Mouse (Mus musculus) midbrain, postnatal 0 days (tissue): ENCODE data around the gene Cdc42bpb. TPM values are rescaled to one million over a fixed set of nuclear protein-coding genes. Genes with fewer than 3 reads are reported as not detected.

Source experiments
- ATAC-seq: fragments of 200-750 bp; cut with Nextera tagmentation; 2 replicates; pipeline ENCODE4 v1.8.0; 2017; ENCODE audit warnings: moderate number of reproducible peaks, mild to moderate bottlenecking, moderate TSS enrichment, moderate library complexity; ENCODE audit not compliant: low FRiP score
- DNase-seq: peaks from one replicate; pipeline ENCODE4 v3.0.0-alpha.2; 2015; ENCODE audit warnings: low spot score
- H3K27ac ChIP-seq: fragments of 300-500 bp; sonication (generic); 2 replicates; pipeline ENCODE4 v1.5.1; 2014; ENCODE audit warnings: low read depth, mild to moderate bottlenecking, low read length, mixed read lengths
- H3K27me3 ChIP-seq: fragments of 300-500 bp; sonication (generic); 2 replicates; pipeline ENCODE4 v1.6.1; 2014; ENCODE audit warnings: low read length, control low read depth, mixed read lengths; ENCODE audit not compliant: insufficient read depth
- H3K36me3 ChIP-seq: fragments of 300-500 bp; sonication (generic); 2 replicates; pipeline ENCODE4 v1.6.1; 2014; ENCODE audit warnings: low read length, control low read depth, mixed read lengths; ENCODE audit not compliant: insufficient read depth
- H3K4me1 ChIP-seq: fragments of 300-500 bp; sonication (generic); 2 replicates; pipeline ENCODE4 v1.6.1; 2014; ENCODE audit warnings: mild to moderate bottlenecking, control low read depth, antibody characterized with exemption, low read length, mixed read lengths; ENCODE audit not compliant: insufficient read depth
- H3K4me2 ChIP-seq: fragments of 300-500 bp; sonication (generic); 2 replicates; pipeline ENCODE4 v1.6.1; 2014; ENCODE audit warnings: low read depth, mild to moderate bottlenecking, low read length, mixed read lengths; ENCODE audit not compliant: poor library complexity, severe bottlenecking
- H3K4me3 ChIP-seq: fragments of 300-500 bp; sonication (generic); 2 replicates; pipeline ENCODE4 v1.5.1; 2014; ENCODE audit warnings: low read depth, mild to moderate bottlenecking, low read length, moderate library complexity
- H3K9ac ChIP-seq: fragments of 300-500 bp; sonication (generic); replicated peaks from 2 replicates; pipeline ENCODE4 v1.6.1; 2014; ENCODE audit warnings: mild to moderate bottlenecking, low read length, moderate library complexity, mixed read lengths; ENCODE audit not compliant: poor library complexity, severe bottlenecking
- H3K9me3 ChIP-seq: fragments of 300-500 bp; sonication (generic); 2 replicates; pipeline ENCODE4 v1.6.1; 2016; ENCODE audit warnings: low read length, control low read depth
- CTCF ChIP-seq: IDR thresholded peaks from 2 replicates; pipeline ENCODE4 v1.5.1; 2016; ENCODE audit warnings: antibody characterized with exemption, mild to moderate bottlenecking
- WGBS: fragments of 180-500 bp; shearing (Covaris S2); extraction: QIAGEN DNeasy Blood & Tissue Kit; methylation state at CpG from one replicate; pipeline ENCODE4 v1.1.7; 2014; 5-methylcytosine and 5-hydroxymethylcytosine counted together
- polyA plus RNA-seq: library from polyadenylated mRNA; unstranded; fragments of >200 nt; fragmentation: Nextera tagmentation; extraction: Ambion mirVana; gene quantifications from 2 replicates; pipeline ENCODE4 v1.2.1, GENCODE M21; 2015
- total RNA-seq: library from RNA; depleted of rRNA; stranded (reverse); fragments of >200 nt; gene quantifications from 2 replicates; pipeline ENCODE4 v1.2.3, GENCODE M21; 2014

Cdc42bpb gene
- total and polyA plus RNA-seq, 2 experiments from 2014 or later: 35.4 to 259 TPM

DNA sequence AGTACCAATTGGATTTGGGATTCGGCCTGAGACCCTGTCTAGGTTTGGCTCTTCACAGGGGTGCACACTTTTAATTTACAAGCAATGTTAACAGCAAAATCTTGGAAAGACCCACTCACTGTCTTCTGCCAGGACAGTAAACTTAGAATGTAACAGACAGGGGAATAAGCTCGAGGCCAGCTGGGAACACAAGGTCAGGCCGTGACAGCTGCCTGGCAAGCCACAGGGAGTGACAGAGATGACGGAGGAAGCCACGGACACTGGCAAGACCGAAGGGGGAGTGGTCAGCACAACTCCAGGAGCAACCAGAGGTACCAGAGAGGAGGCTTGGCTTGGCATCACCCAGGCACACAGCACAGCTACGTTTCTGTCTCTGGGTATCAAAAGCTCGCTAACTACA, 70.7 kb downstream of the Cdc42bpb start:
- 86% methylated on average over 8 of the region's 8 CpGs for WGBS
- peaks cover 90% of the 10 kb centered on the region for H3K36me3 ChIP-seq
- TF ChIP-seq CTCF: no peak
- H3K4me1 ChIP-seq: no peaks in the 10 kb centered on the region
- no peak overlapping the region for H3K4me2 ChIP-seq
- DNase-seq (no peak), ATAC-seq (no peak)
- no peak overlapping the region for H3K9ac ChIP-seq
- no peaks in the 10 kb centered on the region for H3K27me3 ChIP-seq
- H3K27ac ChIP-seq: no peak overlapping the region
- no peak overlapping the region for H3K4me3 ChIP-seq
- no peaks in the 10 kb centered on the region for H3K9me3 ChIP-seq

DNA sequence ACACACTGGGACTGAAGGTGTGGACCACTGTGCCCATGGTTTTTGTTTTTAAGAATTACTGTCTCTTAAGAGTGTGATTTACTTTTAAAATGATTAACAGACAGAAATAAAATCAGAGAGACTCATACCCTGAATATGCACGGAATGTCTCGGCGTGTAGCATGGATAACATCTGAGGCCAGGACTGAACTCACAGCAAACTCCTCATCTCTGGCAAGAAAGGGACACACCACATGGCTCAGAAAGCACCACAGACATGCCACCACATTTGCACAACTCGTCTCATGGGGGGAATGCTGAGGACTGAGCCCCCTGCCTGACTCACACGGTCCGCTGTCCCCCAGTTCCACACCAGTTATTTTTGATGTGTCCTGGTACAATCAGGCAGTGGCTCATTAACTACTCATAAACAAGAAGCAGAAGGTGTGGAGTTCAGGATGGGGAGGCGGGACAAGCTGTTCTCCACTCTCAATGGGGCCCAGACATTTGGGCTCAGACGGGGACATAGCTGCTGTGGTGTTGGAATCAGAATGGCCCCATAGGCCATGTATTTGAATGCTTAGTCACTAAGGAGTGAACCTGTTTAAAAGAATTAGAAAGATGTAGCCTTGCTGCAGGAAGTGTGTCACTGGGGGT, 73.7 kb downstream of the Cdc42bpb start:
- H3K27me3 ChIP-seq: no peaks in the 10 kb centered on the region
- 96% methylated on average over 8 of the region's 8 CpGs for WGBS
- H3K4me3 ChIP-seq: no peak overlapping the region
- H3K4me1 ChIP-seq: no peaks in the 10 kb centered on the region
- H3K36me3 ChIP-seq: peaks cover 83% of the 10 kb centered on the region
- H3K9ac ChIP-seq: no peak overlapping the region
- H3K27ac ChIP-seq: no peak overlapping the region
- no peak for TF ChIP-seq CTCF
- no peak for ATAC-seq
- DNase-seq: no peak
- H3K4me2 ChIP-seq: no peak overlapping the region
- no peaks in the 10 kb centered on the region for H3K9me3 ChIP-seq

DNA sequence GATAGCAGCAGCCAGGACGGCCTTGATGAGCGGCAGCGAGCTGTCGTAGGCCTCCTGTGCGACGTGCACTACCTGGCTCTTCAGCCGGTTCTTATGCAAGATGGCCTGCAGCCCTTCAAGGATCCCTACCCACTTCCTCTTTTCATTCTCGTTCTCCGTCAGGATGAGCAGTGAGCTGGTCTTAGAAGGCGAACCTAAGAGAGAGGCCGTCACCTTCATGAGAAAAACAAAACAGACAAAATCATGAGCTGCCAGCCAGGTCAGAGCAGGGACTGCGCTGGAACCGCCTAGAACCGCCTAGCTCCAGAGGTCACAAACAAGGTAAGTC, 75.5 kb downstream of the Cdc42bpb start:
- peaks cover 85% of the 10 kb centered on the region for H3K36me3 ChIP-seq
- no peak for ATAC-seq
- H3K4me3 ChIP-seq: no peak overlapping the region

GRCm38 (mm10) chr12:111301322-111302017, 76.0 kb downstream of the Cdc42bpb start:
- Histone ChIP-seq H3K4me3 (no peak overlapping the region), H3K27ac (no peak overlapping the region), H3K9ac (no peak overlapping the region), H3K4me2 (no peak overlapping the region), H3K27me3 (no peaks in the 10 kb centered on the region), H3K36me3 (peaks cover 84% of the 10 kb centered on the region), H3K9me3 (no peaks in the 10 kb centered on the region), H3K4me1 (no peaks in the 10 kb centered on the region)
- DNase-seq (no peak), ATAC-seq (no peak)
- 96% methylated on average over 27 of the region's 27 CpGs for WGBS
- TF ChIP-seq CTCF: no peak

More for the DNA sequence above, 75.5 kb downstream of the Cdc42bpb start:
- H3K9me3 ChIP-seq: no peaks in the 10 kb centered on the region
- 94% methylated on average over 14 of the region's 14 CpGs for WGBS
- H3K4me1 ChIP-seq: no peaks in the 10 kb centered on the region
- TF ChIP-seq CTCF: no peak
- no peak overlapping the region for H3K9ac ChIP-seq
- H3K27me3 ChIP-seq: no peaks in the 10 kb centered on the region
- no peak overlapping the region for H3K27ac ChIP-seq
- DNase-seq: no peak
- H3K4me2 ChIP-seq: no peak overlapping the region

GRCm38 (mm10) chr12:111293025-111293424, 84.5 kb downstream of the Cdc42bpb start:
- peaks cover 63% of the 10 kb centered on the region for H3K36me3 ChIP-seq
- TF ChIP-seq CTCF: no peak
- ATAC-seq: no peak

GRCm38 (mm10) chr12:111284532-111284931, 93.0 kb downstream of the Cdc42bpb start:
- Histone ChIP-seq H3K36me3 (no peaks in the 10 kb centered on the region), H3K4me1 (no peaks in the 10 kb centered on the region), H3K4me3 (peak overlapping the region; percentile 12; the same call in 1 of the 2 replicates), H3K27ac (no peak overlapping the region), H3K27me3 (no peaks in the 10 kb centered on the region), H3K9ac (no peak overlapping the region), H3K4me2 (peak overlapping the region; percentile 38), H3K9me3 (no peaks in the 10 kb centered on the region)
- ATAC-seq (no peak), DNase-seq (no peak)
- no peak for TF ChIP-seq CTCF
- 28% methylated on average over 10 of the region's 10 CpGs for WGBS

More at GRCm38 (mm10) chr12:111293025-111293424, 84.5 kb downstream of the Cdc42bpb start:
- no peaks in the 10 kb centered on the region for H3K27me3 ChIP-seq
- H3K27ac ChIP-seq: no peak overlapping the region
- H3K9ac ChIP-seq: no peak overlapping the region
- H3K9me3 ChIP-seq: no peaks in the 10 kb centered on the region
- 93% methylated on average over 12 of the region's 12 CpGs for WGBS
- no peak overlapping the region for H3K4me2 ChIP-seq
- DNase-seq: no peak
- no peaks in the 10 kb centered on the region for H3K4me1 ChIP-seq
- no peak overlapping the region for H3K4me3 ChIP-seq
